Mouse (Mus musculus) limb, embryonic 14.5 days (tissue): ENCODE results near the gene Mex3b. TPM values are rescaled to one million over a fixed set of nuclear protein-coding genes. Genes with fewer than 3 reads are reported as not detected.
A peak's percentile ranks its signal among the peaks of the same experiment; 100 is the strongest.

Experiments used
- ATAC-seq: fragments of 200-750 bp; cut with Nextera tagmentation; 2 replicates; pipeline ENCODE4 v1.8.0; 2017; ENCODE audit warnings: low read depth, moderate number of reproducible peaks, moderate TSS enrichment; ENCODE audit not compliant: low FRiP score
- DNase-seq: peaks from one replicate; pipeline ENCODE4 v3.0.0-alpha.2; 2015; ENCODE audit warnings: low spot score
- H3K27ac ChIP-seq: fragments of 300-500 bp; sonication (generic); replicated peaks from 2 replicates; pipeline ENCODE4 v1.5.1; 2014; ENCODE audit warnings: low read depth, mild to moderate bottlenecking, low read length, moderate library complexity, mixed read lengths
- H3K27me3 ChIP-seq: fragments of 300-500 bp; sonication (generic); 2 replicates; pipeline ENCODE4 v1.6.1; 2014; ENCODE audit warnings: low read length, mixed read lengths; ENCODE audit not compliant: control insufficient read depth, insufficient read depth
- H3K36me3 ChIP-seq: fragments of 300-500 bp; sonication (generic); 2 replicates; pipeline ENCODE4 v1.6.1; 2014; ENCODE audit warnings: mild to moderate bottlenecking, low read length, moderate library complexity, mixed read lengths; ENCODE audit not compliant: control insufficient read depth, insufficient read depth
- H3K4me1 ChIP-seq: fragments of 300-500 bp; sonication (generic); 2 replicates; pipeline ENCODE4 v1.6.1; 2014; ENCODE audit warnings: antibody characterized with exemption, low read length, mixed read lengths; ENCODE audit not compliant: control insufficient read depth, insufficient read depth
- H3K4me2 ChIP-seq: fragments of 300-500 bp; sonication (generic); replicated peaks from 2 replicates; pipeline ENCODE4 v1.6.1; 2014; ENCODE audit warnings: low read depth, mild to moderate bottlenecking, low read length, moderate library complexity; ENCODE audit not compliant: severe bottlenecking
- H3K4me3 ChIP-seq: fragments of 300-500 bp; sonication (generic); replicated peaks from 2 replicates; pipeline ENCODE4 v1.5.1; 2014; ENCODE audit warnings: low read length
- H3K9ac ChIP-seq: fragments of 300-500 bp; sonication (generic); 2 replicates; pipeline ENCODE4 v1.6.1; 2014; ENCODE audit warnings: mild to moderate bottlenecking, low read depth, low read length, moderate library complexity; ENCODE audit not compliant: severe bottlenecking
- H3K9me3 ChIP-seq: fragments of 300-500 bp; sonication (generic); 2 replicates; pipeline ENCODE4 v1.6.1; 2016; ENCODE audit warnings: low read length; ENCODE audit not compliant: control insufficient read depth
- POLR2A ChIP-seq: fragments of 200-500 bp; IDR thresholded peaks from 2 replicates; pipeline ENCODE4 v1.8.0; 2012; ENCODE audit warnings: inconsistent platforms, mild to moderate bottlenecking, moderate library complexity, borderline replicate concordance; ENCODE audit not compliant: insufficient read depth, insufficient read length; ENCODE audit errors: extremely low read depth
- WGBS: fragments of 180-500 bp; shearing (Covaris S2); extraction: QIAGEN DNeasy Blood & Tissue Kit; methylation state at CpG from one replicate; pipeline ENCODE4 v1.1.7; 2014; 5-methylcytosine and 5-hydroxymethylcytosine counted together
- polyA plus RNA-seq, 2 experiments: library from polyadenylated mRNA; depleted of rRNA in 1 of 2; stranded (reverse) in 1 of 2; unstranded in 1 of 2; fragments of >200 nt; fragmentation: Nextera tagmentation in 1 of 2; extraction: Ambion mirVana in 1 of 2; gene quantifications; 2 replicates each; pipeline versions ENCODE4 v1.2.1 to v1.2.3; 2012 to 2014

Gene Mex3b
- polyA plus RNA-seq, 2 experiments, result 29.8 to 83.8 TPM

DNA sequence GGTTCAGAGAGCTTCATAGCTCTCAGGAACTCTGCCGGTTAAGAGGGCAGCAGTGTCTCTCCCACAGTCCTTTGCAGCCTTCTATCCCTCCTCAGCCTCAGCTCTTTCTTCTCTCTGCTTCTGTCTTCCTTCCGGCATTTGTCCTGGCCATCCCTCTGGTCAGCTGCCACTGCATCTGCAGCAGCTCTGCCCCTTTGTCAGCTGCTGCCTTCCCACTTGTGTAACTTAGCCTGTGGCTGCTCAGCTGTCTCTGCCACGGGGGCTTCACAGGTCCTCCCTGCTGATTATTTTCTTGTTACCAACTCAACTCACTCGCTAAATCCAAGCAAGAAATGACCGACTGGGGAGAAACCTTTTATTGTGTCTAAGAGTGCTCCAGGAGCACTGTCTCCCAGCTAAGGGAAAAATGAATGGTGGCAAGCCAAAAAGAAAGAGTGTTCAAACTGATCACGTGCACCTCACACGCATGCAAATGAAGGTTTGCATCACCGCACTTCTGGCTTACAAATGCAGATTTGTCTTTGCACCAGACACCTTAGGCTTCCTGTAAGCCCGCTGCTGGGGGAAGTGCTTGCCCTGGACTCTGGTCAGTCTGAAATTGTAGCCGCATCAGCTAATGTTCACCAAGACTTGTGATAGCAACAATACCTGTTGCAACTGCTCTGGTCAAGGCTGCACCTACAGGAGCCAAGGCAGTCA lies 24.8 kb upstream of the Mex3b start:
- no peaks in the 10 kb centered on the region for H3K27me3 ChIP-seq
- WGBS, result 60% methylated on average over 10 of the region's 10 CpGs
- no peak overlapping the region for H3K9ac ChIP-seq
- H3K4me2 ChIP-seq, result no peak overlapping the region
- ATAC-seq (no peak), DNase-seq (no peak)
- H3K4me3 ChIP-seq, result no peak overlapping the region
- no peak for TF ChIP-seq POLR2A
- peaks cover 12% of the 10 kb centered on the region; the same call in 1 of the 2 replicates for H3K4me1 ChIP-seq
- H3K9me3 ChIP-seq, result no peaks in the 10 kb centered on the region
- H3K36me3 ChIP-seq, result no peaks in the 10 kb centered on the region
- H3K27ac ChIP-seq, result no peak overlapping the region

DNA sequence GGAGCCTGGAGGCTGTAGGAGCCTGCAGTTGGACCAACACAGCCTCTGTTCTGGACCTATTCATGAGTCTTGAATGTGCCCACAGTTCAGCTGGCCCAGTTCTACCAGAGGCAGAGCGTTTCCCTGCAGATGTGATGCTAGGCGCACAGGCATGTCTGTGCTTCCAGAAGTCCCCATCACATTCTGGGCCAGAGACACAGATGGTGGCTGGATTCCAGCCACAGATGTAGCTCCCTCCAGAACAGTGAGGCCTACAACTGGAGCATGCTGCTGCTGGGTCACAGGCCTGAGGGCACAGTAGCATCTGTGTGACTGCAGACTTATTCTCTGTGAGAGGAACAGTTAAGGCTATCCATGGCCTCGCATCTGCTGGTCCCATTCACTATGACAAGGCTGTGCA lies 16.4 kb upstream of the Mex3b start:
- Histone ChIP-seq H3K4me3 (no peak overlapping the region), H3K9me3 (no peaks in the 10 kb centered on the region), H3K9ac (no peak overlapping the region), H3K36me3 (no peaks in the 10 kb centered on the region), H3K27ac (no peak overlapping the region), H3K4me2 (no peak overlapping the region), H3K4me1 (peaks cover 13% of the 10 kb centered on the region), H3K27me3 (no peaks in the 10 kb centered on the region)
- 77% methylated on average over 3 of the region's 3 CpGs for WGBS
- DNase-seq (no peak), ATAC-seq (no peak)
- no peak for TF ChIP-seq POLR2A

DNA sequence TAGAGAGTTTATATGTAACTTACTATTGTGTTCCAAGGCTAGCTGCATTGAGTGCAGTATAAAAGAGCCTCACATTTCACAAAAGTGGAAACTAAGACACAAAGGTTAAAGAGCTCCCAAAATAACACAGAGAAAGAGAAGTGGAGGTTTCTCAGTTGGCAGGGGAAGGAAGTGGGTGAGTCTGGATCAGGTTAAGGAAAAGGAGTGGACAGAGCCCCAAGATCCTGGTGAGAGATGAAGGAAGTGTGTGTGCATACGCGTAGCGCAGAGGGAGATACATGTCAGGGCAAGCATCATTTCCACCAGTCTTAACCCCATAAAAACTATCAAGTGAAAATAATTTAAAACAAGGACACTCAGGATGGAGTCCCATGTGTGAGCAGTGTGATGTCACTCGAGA lies 15.5 kb upstream of the Mex3b start:
- no peak for TF ChIP-seq POLR2A
- no peaks in the 10 kb centered on the region for H3K36me3 ChIP-seq
- H3K9ac ChIP-seq, result no peak overlapping the region
- H3K4me2 ChIP-seq, result no peak overlapping the region
- H3K27ac ChIP-seq, result no peak overlapping the region
- peaks cover 13% of the 10 kb centered on the region for H3K4me1 ChIP-seq
- 88% methylated on average over 4 of the region's 4 CpGs for WGBS
- no peak for ATAC-seq
- no peaks in the 10 kb centered on the region for H3K27me3 ChIP-seq
- H3K9me3 ChIP-seq, result no peaks in the 10 kb centered on the region
- no peak overlapping the region for H3K4me3 ChIP-seq
- no peak for DNase-seq

DNA sequence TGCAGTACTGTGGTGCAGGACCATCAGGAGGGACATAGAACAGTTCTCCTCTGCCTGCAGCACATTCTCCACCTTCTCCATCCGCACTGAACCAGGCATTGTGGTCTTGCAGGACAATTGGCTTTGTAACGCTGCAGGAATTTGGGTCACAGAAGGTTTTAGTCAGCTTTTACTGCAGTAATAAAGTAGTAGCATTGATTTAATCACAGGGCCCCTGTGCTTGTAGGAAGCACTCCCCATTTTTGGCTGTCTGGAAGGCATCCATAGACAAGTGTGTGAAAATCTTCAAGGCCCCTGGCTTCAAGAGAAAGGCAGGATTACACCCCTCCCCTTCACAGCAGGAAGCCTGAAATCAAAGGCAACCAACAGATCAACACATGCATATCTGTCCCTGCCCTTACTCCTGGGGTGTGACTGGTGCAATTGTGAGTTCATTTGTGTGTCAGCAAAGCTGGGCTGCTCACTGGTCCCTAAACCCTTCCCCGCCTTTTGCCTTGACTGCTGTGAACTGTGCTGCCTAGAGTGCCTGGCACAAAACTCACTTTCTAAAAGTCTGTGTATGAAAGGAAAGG lies 12.9 kb upstream of the Mex3b start:
- H3K27ac ChIP-seq, result peak overlapping the region; percentile 21; the same call in 1 of the 2 replicates
- H3K36me3 ChIP-seq, result no peaks in the 10 kb centered on the region
- no peak for TF ChIP-seq POLR2A
- H3K4me3 ChIP-seq, result no peak overlapping the region
- 24% methylated on average over 3 of the region's 3 CpGs for WGBS
- H3K9me3 ChIP-seq, result no peaks in the 10 kb centered on the region
- H3K27me3 ChIP-seq, result no peaks in the 10 kb centered on the region
- no peak overlapping the region for H3K4me2 ChIP-seq
- no peak overlapping the region for H3K9ac ChIP-seq
- ATAC-seq (peak; percentile 53), DNase-seq (peak; percentile 42)
- peaks cover 13% of the 10 kb centered on the region for H3K4me1 ChIP-seq

DNA sequence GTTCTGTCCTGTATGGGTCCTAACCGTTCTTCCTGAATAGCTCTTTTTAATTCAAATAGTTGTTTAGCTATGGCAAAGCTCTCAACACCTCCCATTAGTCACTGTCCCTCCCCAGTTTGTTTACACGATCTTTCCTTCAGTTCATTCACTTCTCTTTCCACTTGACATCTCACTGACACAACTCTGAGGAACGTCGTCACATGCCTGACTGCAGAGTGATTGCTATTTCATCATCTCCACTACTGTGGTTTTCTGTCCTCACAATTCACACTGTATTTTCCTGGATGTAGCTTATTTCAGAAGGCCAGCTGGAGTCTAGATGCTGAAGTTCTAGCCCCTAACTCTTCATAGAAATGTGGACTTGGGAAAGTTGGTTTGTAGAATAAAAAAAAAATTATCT lies 8.5 kb upstream of the Mex3b start:
- WGBS, result 70% methylated on average over 4 of the region's 4 CpGs
- H3K4me2 ChIP-seq, result no peak overlapping the region
- H3K9me3 ChIP-seq, result no peaks in the 10 kb centered on the region
- no peaks in the 10 kb centered on the region for H3K36me3 ChIP-seq
- no peak overlapping the region for H3K27ac ChIP-seq
- DNase-seq, result no peak
- no peak overlapping the region for H3K9ac ChIP-seq
- peaks cover 14% of the 10 kb centered on the region for H3K4me1 ChIP-seq
- no peak for TF ChIP-seq POLR2A
- no peak overlapping the region for H3K4me3 ChIP-seq
- H3K27me3 ChIP-seq, result no peaks in the 10 kb centered on the region
- ATAC-seq, result no peak
